Mouse (Mus musculus) ES-E14 (cell line): ENCODE results near the gene Srgap2.

Experiments
- CHD2 ChIP-seq: IDR thresholded peaks from 2 replicates; pipeline ENCODE4 v1.6.1; 2014; ENCODE audit warnings: mild to moderate bottlenecking, low read depth, low read length, inconsistent platforms
- ZC3H11A ChIP-seq: IDR thresholded peaks from 2 replicates; pipeline ENCODE4 v1.6.1; 2012; ENCODE audit warnings: low read depth, mild to moderate bottlenecking, inconsistent platforms, low read length, borderline replicate concordance

- no peak for TF ChIP-seq ZC3H11A
- no peak; the same call in 1 of the 2 replicates for TF ChIP-seq CHD2
These were observed 48.3 kb downstream of the Srgap2 start for GRCm38 (mm10) chr1:131478770-131479305.
